Mouse (Mus musculus): ENCODE results near the gene Bmp2k. TPM values are rescaled to one million over a fixed set of nuclear protein-coding genes. Genes with fewer than 3 reads are reported as not detected.

The Bmp2k gene
- polyA plus RNA-seq, 1 experiment from 2014 or later = 16.5 TPM

GRCm38 (mm10) chr5:97054166-97054565 is 56.7 kb downstream of the Bmp2k start:
- TF ChIP-seq CTCF (IDR thresholded peaks at IDR 0.05) = no peak
- no peak for DNase-seq (ENCODE audit: low spot score)
- no peaks in the 10 kb centered on the region for H3K9me3 ChIP-seq (ENCODE audit: low read length)
- no peak for ATAC-seq
- H3K4me3 ChIP-seq (ENCODE audit: low read depth, low read length) = no peak overlapping the region
- H3K4me2 ChIP-seq (replicated peaks; ENCODE audit: low read depth, low read length) = no peak overlapping the region
- no peak overlapping the region for H3K9ac ChIP-seq (replicated peaks; ENCODE audit: low read depth)
- WGBS = 80% methylated on average over 5 of the region's 5 CpGs
- H3K27me3 ChIP-seq (replicated peaks; ENCODE audit: insufficient read depth, low read length) = no peaks in the 10 kb centered on the region
- no peaks in the 10 kb centered on the region for H3K4me1 ChIP-seq (ENCODE audit: insufficient read depth, low read depth, low read length)
- peaks cover 4% of the 10 kb centered on the region; the same call in 1 of the 2 replicates for H3K36me3 ChIP-seq (ENCODE audit: insufficient read depth, low read length)
- no peak overlapping the region for H3K27ac ChIP-seq (ENCODE audit: low read length)

GRCm38 (mm10) chr5:97054801-97055200 is 57.3 kb downstream of the Bmp2k start:
- DNase-seq (ENCODE audit: low spot score) (no peak), ATAC-seq (no peak)
- Histone ChIP-seq H3K9me3 (ENCODE audit: low read length) (no peaks in the 10 kb centered on the region), H3K27ac (ENCODE audit: low read length) (no peak overlapping the region), H3K4me3 (ENCODE audit: low read depth, low read length) (no peak overlapping the region), H3K4me2 (replicated peaks; ENCODE audit: low read depth, low read length) (no peak overlapping the region), H3K27me3 (replicated peaks; ENCODE audit: insufficient read depth, low read length) (no peaks in the 10 kb centered on the region), H3K36me3 (ENCODE audit: insufficient read depth, low read length) (peaks cover 4% of the 10 kb centered on the region; the same call in 1 of the 2 replicates), H3K4me1 (ENCODE audit: insufficient read depth, low read depth, low read length) (no peaks in the 10 kb centered on the region), H3K9ac (replicated peaks; ENCODE audit: low read depth) (no peak overlapping the region)
- 76% methylated on average over 10 of the region's 10 CpGs for WGBS
- TF ChIP-seq EP300 (IDR thresholded peaks at IDR 0.05) (no peak), CTCF (IDR thresholded peaks at IDR 0.05) (no peak)

GRCm38 (mm10) chr5:97055511-97056068 is 58.1 kb downstream of the Bmp2k start:
- TF ChIP-seq CTCF (IDR thresholded peaks at IDR 0.05) = peak; percentile 79
- TF ChIP-seq EP300 (IDR thresholded peaks at IDR 0.05) = no peak
- Histone ChIP-seq H3K4me1 (ENCODE audit: insufficient read depth, low read depth, low read length) (no peaks in the 10 kb centered on the region), H3K4me3 (ENCODE audit: low read depth, low read length) (no peak overlapping the region), H3K36me3 (ENCODE audit: insufficient read depth, low read length) (peaks cover 4% of the 10 kb centered on the region; the same call in 1 of the 2 replicates), H3K4me2 (replicated peaks; ENCODE audit: low read depth, low read length) (no peak overlapping the region), H3K27me3 (replicated peaks; ENCODE audit: insufficient read depth, low read length) (no peaks in the 10 kb centered on the region), H3K27ac (ENCODE audit: low read length) (no peak overlapping the region), H3K9ac (replicated peaks; ENCODE audit: low read depth) (no peak overlapping the region), H3K9me3 (ENCODE audit: low read length) (no peaks in the 10 kb centered on the region)
- WGBS = 0% methylated on average over 1 of the region's 1 CpGs
- ATAC-seq (no peak), DNase-seq (ENCODE audit: low spot score) (peak; percentile 80)

GRCm38 (mm10) chr5:97056359-97056758 is 58.9 kb downstream of the Bmp2k start:
- no peak for TF ChIP-seq CTCF (IDR thresholded peaks at IDR 0.05)
- Histone ChIP-seq H3K36me3 (ENCODE audit: insufficient read depth, low read length) (peaks cover 9% of the 10 kb centered on the region; the same call in 1 of the 2 replicates), H3K4me2 (replicated peaks; ENCODE audit: low read depth, low read length) (no peak overlapping the region), H3K27ac (ENCODE audit: low read length) (no peak overlapping the region), H3K4me1 (ENCODE audit: insufficient read depth, low read depth, low read length) (no peaks in the 10 kb centered on the region), H3K27me3 (replicated peaks; ENCODE audit: insufficient read depth, low read length) (no peaks in the 10 kb centered on the region), H3K4me3 (ENCODE audit: low read depth, low read length) (no peak overlapping the region), H3K9me3 (ENCODE audit: low read length) (no peaks in the 10 kb centered on the region), H3K9ac (replicated peaks; ENCODE audit: low read depth) (no peak overlapping the region)
- WGBS = 88% methylated on average over 3 of the region's 3 CpGs
- DNase-seq (ENCODE audit: low spot score) (no peak), ATAC-seq (no peak)

- no peak overlapping the region for H3K4me3 ChIP-seq (ENCODE audit: low read depth, low read length)
- H3K9ac ChIP-seq (replicated peaks; ENCODE audit: low read depth) = no peak overlapping the region
- ATAC-seq (no peak), DNase-seq (ENCODE audit: low spot score) (no peak)
- no peaks in the 10 kb centered on the region for H3K27me3 ChIP-seq (replicated peaks; ENCODE audit: insufficient read depth, low read length)
- no peak overlapping the region for H3K27ac ChIP-seq (ENCODE audit: low read length)
- H3K36me3 ChIP-seq (ENCODE audit: insufficient read depth, low read length) = peaks cover 9% of the 10 kb centered on the region; the same call in 1 of the 2 replicates
- H3K4me1 ChIP-seq (ENCODE audit: insufficient read depth, low read depth, low read length) = no peaks in the 10 kb centered on the region
- H3K4me2 ChIP-seq (replicated peaks; ENCODE audit: low read depth, low read length) = no peak overlapping the region
- 81% methylated on average over 12 of the region's 12 CpGs for WGBS
- no peak for TF ChIP-seq EP300 (IDR thresholded peaks at IDR 0.05)
- no peak for TF ChIP-seq CTCF (IDR thresholded peaks at IDR 0.05)
- no peaks in the 10 kb centered on the region for H3K9me3 ChIP-seq (ENCODE audit: low read length)
Observed at GRCm38 (mm10) chr5:97056791-97057450, 59.4 kb downstream of the Bmp2k start.

GRCm38 (mm10) chr5:97060864-97061263 is 63.4 kb downstream of the Bmp2k start:
- Histone ChIP-seq H3K4me3 (ENCODE audit: low read depth, low read length) (no peak overlapping the region), H3K27me3 (replicated peaks; ENCODE audit: insufficient read depth, low read length) (no peaks in the 10 kb centered on the region), H3K27ac (ENCODE audit: low read length) (no peak overlapping the region), H3K9me3 (ENCODE audit: low read length) (no peaks in the 10 kb centered on the region), H3K36me3 (ENCODE audit: insufficient read depth, low read length) (peaks cover 13% of the 10 kb centered on the region), H3K4me1 (ENCODE audit: insufficient read depth, low read depth, low read length) (no peaks in the 10 kb centered on the region), H3K4me2 (replicated peaks; ENCODE audit: low read depth, low read length) (no peak overlapping the region), H3K9ac (replicated peaks; ENCODE audit: low read depth) (no peak overlapping the region)
- 60% methylated on average over 3 of the region's 3 CpGs for WGBS
- DNase-seq (ENCODE audit: low spot score) = no peak
- TF ChIP-seq CTCF (IDR thresholded peaks at IDR 0.05) (no peak), EP300 (IDR thresholded peaks at IDR 0.05) (no peak)
- no peak for ATAC-seq

Data from lung, postnatal 0 days (tissue).